Mouse (Mus musculus) heart, embryonic 11.5 days (tissue): ENCODE results near the gene Tmeff1. TPM values are rescaled to one million over a fixed set of nuclear protein-coding genes. Genes with fewer than 3 reads are reported as not detected.

Experiments
- ATAC-seq: fragments of 200-750 bp; cut with Nextera tagmentation; replicated peaks from 2 replicates; pipeline ENCODE4 v1.8.0; 2017; ENCODE audit warnings: moderate library complexity; ENCODE audit not compliant: insufficient number of reproducible peaks, low FRiP score, low TSS enrichment
- H3K27ac ChIP-seq: fragments of 300-500 bp; sonication (generic); 2 replicates; pipeline ENCODE4 v1.5.1; 2014; ENCODE audit warnings: mild to moderate bottlenecking, low read depth, low read length
- H3K27me3 ChIP-seq: fragments of 300-500 bp; sonication (generic); 2 replicates; pipeline ENCODE4 v1.6.1; 2014; ENCODE audit warnings: mild to moderate bottlenecking, low read length, mixed read lengths; ENCODE audit not compliant: control insufficient read depth, insufficient read depth
- H3K36me3 ChIP-seq: fragments of 300-500 bp; sonication (generic); 2 replicates; pipeline ENCODE4 v1.6.1; 2014; ENCODE audit warnings: mild to moderate bottlenecking, low read length, moderate library complexity, mixed read lengths; ENCODE audit not compliant: control insufficient read depth, insufficient read depth
- H3K4me1 ChIP-seq: fragments of 300-500 bp; sonication (generic); 2 replicates; pipeline ENCODE4 v1.6.1; 2014; ENCODE audit warnings: low read length; ENCODE audit not compliant: control insufficient read depth, insufficient read depth
- H3K4me2 ChIP-seq: fragments of 300-500 bp; sonication (generic); 2 replicates; pipeline ENCODE4 v1.6.1; 2014; ENCODE audit warnings: mild to moderate bottlenecking, moderate library complexity
- H3K4me3 ChIP-seq: fragments of 300-500 bp; sonication (generic); 2 replicates; pipeline ENCODE4 v1.5.1; 2014; ENCODE audit warnings: low read depth, low read length
- H3K9ac ChIP-seq: fragments of 300-500 bp; sonication (generic); 2 replicates; pipeline ENCODE4 v1.6.1; 2014; ENCODE audit warnings: mild to moderate bottlenecking, low read depth, low read length, moderate library complexity
- H3K9me3 ChIP-seq: fragments of 300-500 bp; sonication (generic); replicated peaks from 2 replicates; pipeline ENCODE4 v1.6.1; 2016; ENCODE audit warnings: low read length; ENCODE audit not compliant: control insufficient read depth
- WGBS: fragments of 180-500 bp; shearing (Covaris S2); extraction: QIAGEN DNeasy Blood & Tissue Kit; methylation state at CpG from one replicate; pipeline ENCODE4 v1.1.7; 2014; ENCODE audit not compliant: insufficient replicate concordance; 5-methylcytosine and 5-hydroxymethylcytosine counted together
- polyA plus RNA-seq: library from polyadenylated mRNA; unstranded; fragments of >200 nt; fragmentation: Nextera tagmentation; extraction: Ambion mirVana; gene quantifications from 2 replicates; pipeline ENCODE4 v1.2.1, GENCODE M21; 2014

The Tmeff1 gene
- polyA plus RNA-seq, 1 experiment from 2014 or later = 51.2 TPM

DNA sequence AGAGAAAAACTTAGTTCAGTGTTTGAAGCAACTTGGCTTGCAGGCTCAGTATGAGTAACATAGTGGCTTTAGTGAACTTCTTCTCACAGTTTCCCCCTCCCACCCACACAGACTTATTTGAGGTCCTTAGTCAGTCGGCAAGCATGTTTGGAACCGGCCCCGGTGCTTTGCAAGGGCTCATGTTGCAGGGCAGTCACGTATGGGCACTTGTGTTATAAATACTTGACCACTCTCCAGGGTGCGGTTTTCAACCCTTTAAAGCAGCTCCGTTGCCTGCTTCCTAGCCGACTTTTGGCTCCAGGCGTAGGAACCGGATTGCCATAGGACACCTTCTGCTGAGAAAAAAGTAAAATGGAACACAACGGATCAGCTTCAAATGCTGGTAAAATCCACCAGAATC is 78.3 kb downstream of the Tmeff1 start, which contains the start of gene Cavin4:
TSS of gene Cavin4 (plus strand) at position 244 of the 400 bp plus-strand sequence.
- Histone ChIP-seq H3K27ac (no peak within 1 kb of the TSS), H3K4me3 (no peak within 1 kb of the TSS), H3K36me3 (peaks cover 8% of the 10 kb centered on the region), H3K27me3 (no peaks in the 10 kb centered on the region), H3K4me1 (peaks cover under 1% of the 10 kb centered on the region; the same call in 1 of the 2 replicates), H3K4me2 (no peak within 1 kb of the TSS), H3K9me3 (no peaks in the 10 kb centered on the region), H3K9ac (no peak within 1 kb of the TSS)
- 80% methylated on average over 10 of the region's 10 CpGs for WGBS
- no peak for ATAC-seq

DNA sequence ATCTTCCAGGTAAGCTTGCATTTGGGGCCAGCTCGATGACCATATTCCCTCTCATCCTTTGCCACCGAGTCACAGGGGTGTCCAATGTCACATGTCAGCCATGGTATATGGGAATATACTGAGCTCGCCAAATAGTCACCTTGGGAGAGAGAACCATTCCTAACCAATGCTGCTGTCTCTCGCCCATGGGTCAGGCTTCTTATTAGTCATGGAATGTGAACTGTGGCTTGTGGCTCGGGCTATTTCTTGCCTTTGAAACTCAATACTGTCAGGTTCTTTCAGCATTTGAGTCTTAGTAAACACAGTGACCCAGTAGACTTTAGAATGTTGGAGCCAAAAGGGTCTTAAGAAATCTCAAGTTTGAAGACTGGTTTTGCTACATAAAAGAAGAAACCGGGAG is 79.0 kb downstream of the Tmeff1 start:
- peaks cover 3% of the 10 kb centered on the region; the same call in 1 of the 2 replicates for H3K4me1 ChIP-seq
- H3K36me3 ChIP-seq = peaks cover 7% of the 10 kb centered on the region
- no peak overlapping the region for H3K4me2 ChIP-seq
- H3K27me3 ChIP-seq = no peaks in the 10 kb centered on the region
- no peak overlapping the region for H3K4me3 ChIP-seq
- H3K27ac ChIP-seq = no peak overlapping the region
- WGBS = 81% methylated on average over 6 of the region's 6 CpGs
- ATAC-seq = no peak
- no peaks in the 10 kb centered on the region for H3K9me3 ChIP-seq
- no peak overlapping the region for H3K9ac ChIP-seq

DNA sequence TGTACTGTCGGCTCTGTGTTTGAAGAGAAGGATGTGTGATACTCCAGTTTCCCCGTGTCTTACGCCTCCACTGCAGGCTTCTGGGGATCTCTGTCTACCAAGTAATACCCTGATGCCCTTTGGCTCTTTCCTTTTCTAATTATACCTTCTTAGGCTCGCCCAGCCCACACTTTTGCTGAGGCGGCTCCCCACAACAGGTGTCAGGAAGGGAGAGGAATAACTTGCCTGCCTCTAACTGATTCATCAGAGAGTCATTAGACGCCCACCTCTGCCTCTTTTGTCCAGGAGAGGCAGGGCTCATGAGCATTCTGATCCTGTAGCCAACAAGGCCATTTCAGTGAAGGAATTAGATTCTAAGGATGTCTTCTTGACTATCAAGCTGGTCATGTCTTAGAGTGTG is 82.3 kb downstream of the Tmeff1 start:
- Histone ChIP-seq H3K4me1 (peaks cover 3% of the 10 kb centered on the region; the same call in 1 of the 2 replicates), H3K27ac (no peak overlapping the region), H3K4me2 (no peak overlapping the region), H3K9me3 (no peaks in the 10 kb centered on the region), H3K9ac (no peak overlapping the region), H3K4me3 (no peak overlapping the region), H3K36me3 (peaks cover 5% of the 10 kb centered on the region; the same call in 1 of the 2 replicates), H3K27me3 (no peaks in the 10 kb centered on the region)
- WGBS = 82% methylated on average over 6 of the region's 6 CpGs
- ATAC-seq = no peak

DNA sequence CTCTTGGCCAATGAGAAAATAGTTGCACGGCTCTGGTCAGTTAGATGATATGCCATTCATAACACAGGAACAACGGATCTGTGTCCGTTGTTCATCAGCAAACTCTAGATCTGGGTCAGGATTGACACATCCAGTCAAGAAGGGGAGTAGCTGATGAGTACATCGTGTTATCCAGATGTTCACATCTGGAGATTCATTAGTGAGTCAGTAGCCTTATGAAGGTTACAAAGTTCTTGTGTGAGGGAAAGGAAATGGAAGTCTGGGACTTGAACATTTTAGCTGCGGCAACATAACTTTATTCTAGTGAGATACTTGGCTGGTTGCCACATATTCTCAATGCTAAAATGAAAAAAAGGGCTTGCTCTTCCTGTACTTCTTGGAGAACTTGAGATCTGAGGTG is 87.9 kb downstream of the Tmeff1 start:
- H3K9me3 ChIP-seq = no peaks in the 10 kb centered on the region
- no peak overlapping the region for H3K9ac ChIP-seq
- H3K4me3 ChIP-seq = no peak overlapping the region
- H3K36me3 ChIP-seq = peaks cover 4% of the 10 kb centered on the region; the same call in 1 of the 2 replicates
- peaks cover 3% of the 10 kb centered on the region; the same call in 1 of the 2 replicates for H3K4me1 ChIP-seq
- no peak overlapping the region for H3K27ac ChIP-seq
- no peaks in the 10 kb centered on the region for H3K27me3 ChIP-seq
- no peak overlapping the region for H3K4me2 ChIP-seq
- 89% methylated on average over 5 of the region's 5 CpGs for WGBS
- ATAC-seq = no peak

DNA sequence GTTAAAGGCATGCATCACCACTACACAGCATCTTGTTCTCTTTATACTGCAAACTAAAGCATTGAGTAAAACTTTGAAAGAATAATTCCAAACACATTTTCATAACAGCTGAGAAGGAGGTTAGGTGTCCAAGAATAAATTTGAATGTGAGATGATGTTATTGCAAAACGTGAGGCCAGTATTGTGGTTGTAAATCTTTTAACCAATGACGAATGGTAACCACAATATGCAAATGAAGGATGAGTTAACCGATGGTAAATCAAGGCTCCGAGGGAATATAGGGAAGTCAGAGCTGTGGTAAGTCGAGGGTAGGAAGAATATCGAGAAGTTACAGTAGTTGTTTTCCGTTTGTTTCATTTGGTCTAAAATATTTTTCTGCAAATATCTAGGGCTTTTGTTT is 89.4 kb downstream of the Tmeff1 start:
- H3K4me2 ChIP-seq = no peak overlapping the region
- no peaks in the 10 kb centered on the region for H3K4me1 ChIP-seq
- no peaks in the 10 kb centered on the region for H3K27me3 ChIP-seq
- no peak overlapping the region for H3K4me3 ChIP-seq
- H3K36me3 ChIP-seq = peaks cover 4% of the 10 kb centered on the region; the same call in 1 of the 2 replicates
- no peak overlapping the region for H3K9ac ChIP-seq
- H3K9me3 ChIP-seq = no peaks in the 10 kb centered on the region
- no peak for ATAC-seq
- WGBS = 89% methylated on average over 7 of the region's 7 CpGs
- no peak overlapping the region for H3K27ac ChIP-seq

DNA sequence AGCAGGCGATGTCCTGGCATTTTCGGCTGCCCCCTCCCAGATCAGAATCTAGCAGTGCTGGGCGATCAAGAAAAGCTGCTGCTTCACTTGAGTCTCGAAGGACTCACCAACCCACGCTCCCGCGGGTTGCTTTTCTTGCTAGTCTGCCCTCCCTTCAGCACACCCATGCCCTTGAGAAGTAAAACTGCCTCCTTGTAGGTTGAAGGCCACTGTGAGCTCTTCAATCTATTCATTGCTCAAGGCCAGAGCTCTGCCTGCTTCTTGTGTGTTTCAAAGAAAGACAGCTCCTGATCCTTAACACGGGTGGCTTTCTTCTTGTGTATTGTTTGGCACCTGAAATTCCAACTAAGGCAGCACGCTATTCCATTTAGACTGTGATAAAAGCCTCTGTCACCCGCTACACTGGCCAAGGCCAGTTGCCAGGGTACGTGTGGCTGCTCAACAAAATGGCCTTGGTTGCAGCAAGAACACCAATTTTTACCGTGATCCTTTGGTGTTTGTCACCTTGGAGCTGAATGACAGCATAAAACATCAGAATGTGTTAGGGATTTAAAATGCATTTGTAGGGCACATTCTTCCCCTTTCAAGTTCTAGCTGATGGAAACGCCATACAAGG is 91.7 kb downstream of the Tmeff1 start:
- ATAC-seq = no peak
- WGBS = 91% methylated on average over 13 of the region's 13 CpGs
- H3K36me3 ChIP-seq = peaks cover 4% of the 10 kb centered on the region; the same call in 1 of the 2 replicates

DNA sequence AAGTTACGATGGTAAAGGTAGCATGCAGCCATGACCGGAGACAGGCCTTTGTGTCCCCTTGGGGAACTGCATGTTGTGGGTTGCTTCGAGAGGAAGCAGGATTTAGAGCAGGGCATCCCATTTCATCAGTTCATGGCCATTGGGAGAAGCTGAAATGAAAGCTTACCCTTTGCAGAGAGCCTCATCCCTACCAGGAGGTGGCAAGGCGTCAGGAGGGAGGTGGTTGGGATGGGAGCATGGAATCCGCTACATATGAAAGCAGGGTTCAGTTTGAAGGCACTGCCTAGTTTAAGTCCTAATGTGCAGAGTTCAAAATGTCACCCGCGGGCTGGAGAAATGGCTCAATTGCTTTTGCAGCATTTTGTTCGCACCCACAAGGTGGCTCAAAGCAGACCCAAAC is 92.3 kb downstream of the Tmeff1 start:
- H3K27ac ChIP-seq = no peak overlapping the region
- no peak overlapping the region for H3K4me2 ChIP-seq
- H3K36me3 ChIP-seq = peaks cover 2% of the 10 kb centered on the region; the same call in 1 of the 2 replicates
- no peaks in the 10 kb centered on the region for H3K27me3 ChIP-seq
- 91% methylated on average over 8 of the region's 8 CpGs for WGBS
- no peaks in the 10 kb centered on the region for H3K9me3 ChIP-seq
- H3K9ac ChIP-seq = no peak overlapping the region
- peaks cover 7% of the 10 kb centered on the region; the same call in 1 of the 2 replicates for H3K4me1 ChIP-seq
- ATAC-seq = no peak
- H3K4me3 ChIP-seq = no peak overlapping the region

More for the DNA sequence above, 91.7 kb downstream of the Tmeff1 start:
- H3K4me2 ChIP-seq = no peak overlapping the region
- H3K27me3 ChIP-seq = no peaks in the 10 kb centered on the region
- H3K4me1 ChIP-seq = peaks cover 7% of the 10 kb centered on the region; the same call in 1 of the 2 replicates
- no peak overlapping the region for H3K9ac ChIP-seq
- no peaks in the 10 kb centered on the region for H3K9me3 ChIP-seq
- no peak overlapping the region for H3K27ac ChIP-seq
- H3K4me3 ChIP-seq = no peak overlapping the region

DNA sequence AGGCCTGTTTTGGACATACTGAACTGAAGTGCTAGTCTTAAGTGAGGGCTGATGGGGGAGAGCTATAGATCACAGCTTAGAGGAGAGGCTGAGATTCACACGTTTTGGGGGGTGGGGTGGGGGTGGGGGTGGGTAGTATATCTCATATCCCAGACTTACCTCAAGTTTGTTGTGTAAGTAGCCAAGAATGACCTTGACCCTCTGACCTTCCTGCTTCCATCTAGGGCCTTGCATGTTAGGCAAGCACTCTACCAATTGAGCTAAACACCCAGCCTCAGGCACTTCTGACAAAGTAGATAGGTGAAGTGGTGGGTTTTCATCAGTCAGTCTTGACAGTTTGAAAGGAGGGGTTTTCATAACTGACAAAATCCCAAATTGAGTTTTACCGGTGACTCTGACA is 92.8 kb downstream of the Tmeff1 start:
- WGBS = 70% methylated on average over 2 of the region's 2 CpGs
- Histone ChIP-seq H3K27ac (no peak overlapping the region), H3K36me3 (no peaks in the 10 kb centered on the region), H3K4me2 (no peak overlapping the region), H3K4me3 (no peak overlapping the region), H3K9me3 (no peaks in the 10 kb centered on the region), H3K9ac (no peak overlapping the region), H3K4me1 (peaks cover 7% of the 10 kb centered on the region; the same call in 1 of the 2 replicates), H3K27me3 (no peaks in the 10 kb centered on the region)
- ATAC-seq = no peak

DNA sequence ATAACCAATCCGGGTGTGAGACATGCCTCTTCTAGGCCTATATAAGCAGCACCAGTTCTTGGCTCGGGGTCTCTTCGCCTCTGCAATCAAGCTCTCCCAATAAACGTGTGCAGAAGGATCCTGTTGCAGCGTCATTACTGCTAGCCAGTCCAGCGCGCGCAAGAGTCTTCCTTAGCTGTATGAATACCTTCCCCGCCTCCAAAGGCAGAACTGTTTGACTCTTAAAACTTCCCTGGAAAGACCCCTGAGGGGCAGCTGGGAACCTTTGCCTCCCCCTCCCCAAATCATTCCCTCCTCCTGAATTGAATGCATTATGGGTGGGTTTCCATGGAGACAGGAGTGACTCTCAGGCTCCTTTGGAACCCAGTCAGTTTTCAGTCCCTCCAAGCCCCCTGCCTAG is 93.8 kb downstream of the Tmeff1 start:
- Histone ChIP-seq H3K4me1 (peaks cover 7% of the 10 kb centered on the region; the same call in 1 of the 2 replicates), H3K4me3 (no peak overlapping the region), H3K27me3 (no peaks in the 10 kb centered on the region), H3K9ac (no peak overlapping the region), H3K36me3 (no peaks in the 10 kb centered on the region), H3K4me2 (no peak overlapping the region), H3K9me3 (no peaks in the 10 kb centered on the region), H3K27ac (no peak overlapping the region)
- ATAC-seq = no peak
- WGBS = 94% methylated on average over 9 of the region's 9 CpGs
